Mouse (Mus musculus) ES-Bruce4 (cell line): Measurements from ENCODE around the gene Spc24. TPM values are rescaled to one million over a fixed set of nuclear protein-coding genes. Genes with fewer than 3 reads are reported as not detected.
"Not testable (repeated sequence)": the region's sequence is repeated elsewhere in the genome, so short reads cannot be mapped to it uniquely, and the experiment has no call there.

Source experiments
- H3K27ac ChIP-seq: 2 replicates; pipeline ENCODE4 v1.5.1; 2012; ENCODE audit warnings: low read length, inconsistent platforms; ENCODE audit not compliant: insufficient read depth
- H3K27me3 ChIP-seq: 2 replicates; pipeline ENCODE4 v1.6.1; 2012; ENCODE audit warnings: mild to moderate bottlenecking, low read length, inconsistent platforms; ENCODE audit not compliant: control insufficient read depth, poor library complexity, insufficient read depth, severe bottlenecking
- H3K36me3 ChIP-seq: 2 replicates; pipeline ENCODE4 v1.6.1; 2012; ENCODE audit warnings: inconsistent platforms, mild to moderate bottlenecking, low read length, moderate library complexity; ENCODE audit not compliant: control insufficient read depth, poor library complexity, insufficient read depth, severe bottlenecking
- H3K4me1 ChIP-seq: one replicate; pipeline ENCODE4 v1.8.1; 2011; ENCODE audit warnings: low read length; ENCODE audit not compliant: control insufficient read depth, insufficient read depth
- H3K4me3 ChIP-seq: 2 replicates; pipeline ENCODE4 v1.5.1; 2011; ENCODE audit warnings: low read depth, mild to moderate bottlenecking, low read length
- H3K9ac ChIP-seq: 2 replicates; pipeline ENCODE4 v1.6.1; 2012; ENCODE audit warnings: low read depth, mild to moderate bottlenecking, inconsistent platforms; ENCODE audit not compliant: poor library complexity, severe bottlenecking
- H3K9me3 ChIP-seq: replicated peaks from 2 replicates; pipeline ENCODE4 v1.6.1; 2012; ENCODE audit warnings: mild to moderate bottlenecking, low read length, inconsistent platforms; ENCODE audit not compliant: control insufficient read depth, poor library complexity, insufficient read depth, severe bottlenecking
- CTCF ChIP-seq: IDR thresholded peaks from one replicate; pipeline ENCODE4 v1.8.1; 2011; ENCODE audit warnings: low read depth, low read length
- EP300 ChIP-seq: IDR thresholded peaks from 2 replicates; pipeline ENCODE4 v1.6.1; 2011; ENCODE audit warnings: low read depth, low read length; ENCODE audit not compliant: insufficient read depth
- POLR2A ChIP-seq: IDR thresholded peaks from one replicate; pipeline ENCODE4 v1.8.1; 2011; ENCODE audit warnings: low read length; ENCODE audit not compliant: insufficient read depth
- polyA plus RNA-seq: library from polyadenylated mRNA; stranded (reverse); fragments of >200 nt; gene quantifications from 2 replicates; pipeline ENCODE4 v1.2.4, GENCODE M21; 2011; ENCODE audit warnings: low read depth; ENCODE audit not compliant: missing spikeins, insufficient read depth, insufficient read length

Gene Spc24
- polyA plus RNA-seq, 1 experiment = 62.5 TPM

- no peak overlapping the region for H3K27ac ChIP-seq
- no peak overlapping the region for H3K4me3 ChIP-seq
- no peaks in the 10 kb centered on the region for H3K9me3 ChIP-seq
- H3K27me3 ChIP-seq = no peaks in the 10 kb centered on the region
- TF ChIP-seq EP300 (peak; percentile 38; the same call in 1 of the 2 replicates), POLR2A (no peak)
- peaks cover 35% of the 10 kb centered on the region for H3K36me3 ChIP-seq
- no peak overlapping the region for H3K9ac ChIP-seq
- H3K4me1 ChIP-seq = peaks cover 5% of the 10 kb centered on the region
Observed at GRCm38 (mm10) chr9:21781657-21782468, 21.8 kb upstream of the Spc24 start.

- Histone ChIP-seq H3K27ac (no peak overlapping the region), H3K36me3 (peaks cover 45% of the 10 kb centered on the region)
Observed at GRCm38 (mm10) chr9:21777726-21778125, 17.6 kb upstream of the Spc24 start.

GRCm38 (mm10) chr9:21774353-21774752, 14.2 kb upstream of the Spc24 start:
- H3K9ac ChIP-seq = no peak overlapping the region
- TF ChIP-seq EP300 = peak; percentile 67; the same call in 1 of the 2 replicates
- no peak for TF ChIP-seq CTCF
- peaks cover 3% of the 10 kb centered on the region for H3K4me1 ChIP-seq
- H3K27ac ChIP-seq = peak overlapping the region; percentile 74
- H3K4me3 ChIP-seq = peak overlapping the region; percentile 1
- H3K27me3 ChIP-seq = no peaks in the 10 kb centered on the region
- no peaks in the 10 kb centered on the region for H3K9me3 ChIP-seq
- peaks cover 34% of the 10 kb centered on the region for H3K36me3 ChIP-seq

More at GRCm38 (mm10) chr9:21777726-21778125, 17.6 kb upstream of the Spc24 start:
- Histone ChIP-seq H3K9me3 (no peaks in the 10 kb centered on the region), H3K4me1 (peaks cover 6% of the 10 kb centered on the region), H3K9ac (no peak overlapping the region), H3K27me3 (no peaks in the 10 kb centered on the region), H3K4me3 (no peak overlapping the region)
- TF ChIP-seq EP300 (no peak), CTCF (no peak), POLR2A (no peak)

- H3K27me3 ChIP-seq, H3K9me3 ChIP-seq, H3K9ac ChIP-seq, H3K4me1 ChIP-seq, H3K4me3 ChIP-seq: not testable (repeated sequence)
- Histone ChIP-seq H3K36me3 (peaks cover 26% of the 10 kb centered on the region), H3K27ac (peak overlapping the region; percentile 74)
Observed at GRCm38 (mm10) chr9:21773396-21773795, 13.3 kb upstream of the Spc24 start.

GRCm38 (mm10) chr9:21769558-21770183, 9.6 kb upstream of the Spc24 start:
- H3K27ac ChIP-seq = peak overlapping the region; percentile 98

More at GRCm38 (mm10) chr9:21769558-21770183, 9.6 kb upstream of the Spc24 start:
- Histone ChIP-seq H3K36me3 (peaks cover 13% of the 10 kb centered on the region), H3K9ac (peak overlapping the region; percentile 4), H3K4me3 (peak overlapping the region; percentile 20), H3K9me3 (no peaks in the 10 kb centered on the region), H3K27me3 (no peaks in the 10 kb centered on the region), H3K4me1 (peaks cover 14% of the 10 kb centered on the region)
- no peak for TF ChIP-seq EP300
- TF ChIP-seq CTCF = no peak
